Mouse (Mus musculus) C2C12 (cell line): ENCODE results near the gene Ndufs7.

Experiments used
- CEBPB ChIP-seq: IDR thresholded peaks from one replicate; pipeline ENCODE4 v1.6.1; 2011; ENCODE audit warnings: low read depth, mild to moderate bottlenecking, control low read depth, moderate library complexity
- CTCF ChIP-seq: IDR thresholded peaks from one replicate; pipeline ENCODE4 v1.5.1; 2011; ENCODE audit not compliant: control insufficient read depth, insufficient read depth, insufficient read length
- MAX ChIP-seq: IDR thresholded peaks from one replicate; pipeline ENCODE4 v1.6.1; 2011; ENCODE audit warnings: mild to moderate bottlenecking, control low read depth
- MYOD1 ChIP-seq: IDR thresholded peaks from one replicate; pipeline ENCODE4 v1.6.1; 2011; ENCODE audit warnings: low read depth; ENCODE audit not compliant: control insufficient read depth, insufficient read length
- MYOG ChIP-seq: IDR thresholded peaks from one replicate; pipeline ENCODE4 v1.6.1; 2011; ENCODE audit not compliant: control insufficient read depth, insufficient read length; ENCODE audit errors: extremely low read depth
- USF1 ChIP-seq: IDR thresholded peaks from one replicate; pipeline ENCODE4 v1.6.1; 2011; ENCODE audit warnings: low read depth, mild to moderate bottlenecking, control low read depth, moderate library complexity

GRCm38 (mm10) chr10:80247849-80248248 lies 1.1 kb upstream of the Ndufs7 start:
- TF ChIP-seq CTCF: no peak
- no peak for TF ChIP-seq MAX
- TF ChIP-seq MYOD1: no peak
- no peak for TF ChIP-seq MYOG
- TF ChIP-seq USF1: no peak
- TF ChIP-seq CEBPB: no peak
